Mouse (Mus musculus): Measurements from ENCODE around the gene Sec24b. TPM values are rescaled to one million over a fixed set of nuclear protein-coding genes. Genes with fewer than 3 reads are reported as not detected.

The Sec24b gene
- polyA plus RNA-seq, 1 experiment from 2014 or later = 29.6 TPM

DNA sequence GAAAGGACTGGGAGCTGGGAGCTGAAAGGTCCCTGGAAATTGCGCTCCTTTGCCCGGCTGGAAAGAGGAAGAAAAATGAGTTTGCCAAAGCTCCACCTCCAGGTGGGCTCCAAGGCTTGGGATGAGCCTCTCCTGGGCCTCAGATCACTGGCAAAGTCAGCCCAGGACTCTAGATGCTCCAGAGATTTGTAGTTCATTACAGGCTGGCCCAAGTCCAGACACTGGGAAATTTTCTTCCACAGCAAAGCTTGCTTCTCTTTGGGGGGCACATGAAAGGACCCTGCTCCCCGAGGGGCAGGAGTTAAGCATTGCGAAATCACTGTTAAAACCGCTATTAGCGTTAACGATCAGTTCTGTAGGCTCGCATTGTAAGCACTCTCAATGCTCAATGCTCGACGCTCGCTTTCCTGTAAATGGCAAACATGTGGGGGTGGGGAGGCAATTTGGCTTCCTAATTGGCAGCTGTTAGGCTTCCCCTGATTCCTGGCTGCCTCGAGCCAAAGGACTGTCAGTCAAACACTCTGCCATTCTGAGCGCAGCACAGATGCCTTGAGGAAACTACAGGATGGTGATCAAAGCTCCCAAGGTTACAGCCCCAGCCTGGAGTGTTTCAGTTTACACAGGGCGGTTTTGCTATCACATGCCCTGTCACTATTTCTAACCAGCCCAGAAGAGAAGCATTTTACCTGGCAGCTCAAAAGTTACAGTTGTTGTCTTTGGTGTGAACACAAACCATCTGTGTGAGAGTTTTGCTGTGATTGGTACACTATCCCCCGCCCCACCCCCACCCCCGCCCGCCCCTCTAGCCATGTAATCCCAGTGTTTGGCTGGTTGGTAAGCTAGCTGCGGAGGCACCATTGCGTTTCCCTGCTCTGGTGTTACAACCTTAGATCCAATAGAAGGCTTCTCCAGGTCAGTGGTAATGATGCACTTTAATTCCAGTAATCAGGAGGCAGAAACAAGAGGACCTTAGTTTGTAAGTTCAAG lies 90.5 kb downstream of the Sec24b start:
- Histone ChIP-seq H3K36me3 (ENCODE audit: control insufficient read depth, insufficient read depth, low read length) (no peaks in the 10 kb centered on the region), H3K27ac (ENCODE audit: low read depth, low read length) (no peak overlapping the region; the same call in 1 of the 2 replicates), H3K27me3 (replicated peaks; ENCODE audit: control insufficient read depth, insufficient read depth, low read length) (peaks cover 4% of the 10 kb centered on the region; the same call in 1 of the 2 replicates), H3K4me1 (ENCODE audit: control insufficient read depth, insufficient read depth, low read depth, low read length) (peaks cover 16% of the 10 kb centered on the region), H3K9ac (ENCODE audit: low read depth, low read length) (peak overlapping the region; percentile 27; the same call in 1 of the 2 replicates), H3K9me3 (ENCODE audit: control insufficient read depth, low read length) (no peaks in the 10 kb centered on the region), H3K4me2 (ENCODE audit: low read length) (peak overlapping the region; percentile 87), H3K4me3 (ENCODE audit: low read length) (peak overlapping the region; percentile 60)
- ATAC-seq = peak; percentile 78
- 13% methylated on average over 19 of the region's 19 CpGs for WGBS

DNA sequence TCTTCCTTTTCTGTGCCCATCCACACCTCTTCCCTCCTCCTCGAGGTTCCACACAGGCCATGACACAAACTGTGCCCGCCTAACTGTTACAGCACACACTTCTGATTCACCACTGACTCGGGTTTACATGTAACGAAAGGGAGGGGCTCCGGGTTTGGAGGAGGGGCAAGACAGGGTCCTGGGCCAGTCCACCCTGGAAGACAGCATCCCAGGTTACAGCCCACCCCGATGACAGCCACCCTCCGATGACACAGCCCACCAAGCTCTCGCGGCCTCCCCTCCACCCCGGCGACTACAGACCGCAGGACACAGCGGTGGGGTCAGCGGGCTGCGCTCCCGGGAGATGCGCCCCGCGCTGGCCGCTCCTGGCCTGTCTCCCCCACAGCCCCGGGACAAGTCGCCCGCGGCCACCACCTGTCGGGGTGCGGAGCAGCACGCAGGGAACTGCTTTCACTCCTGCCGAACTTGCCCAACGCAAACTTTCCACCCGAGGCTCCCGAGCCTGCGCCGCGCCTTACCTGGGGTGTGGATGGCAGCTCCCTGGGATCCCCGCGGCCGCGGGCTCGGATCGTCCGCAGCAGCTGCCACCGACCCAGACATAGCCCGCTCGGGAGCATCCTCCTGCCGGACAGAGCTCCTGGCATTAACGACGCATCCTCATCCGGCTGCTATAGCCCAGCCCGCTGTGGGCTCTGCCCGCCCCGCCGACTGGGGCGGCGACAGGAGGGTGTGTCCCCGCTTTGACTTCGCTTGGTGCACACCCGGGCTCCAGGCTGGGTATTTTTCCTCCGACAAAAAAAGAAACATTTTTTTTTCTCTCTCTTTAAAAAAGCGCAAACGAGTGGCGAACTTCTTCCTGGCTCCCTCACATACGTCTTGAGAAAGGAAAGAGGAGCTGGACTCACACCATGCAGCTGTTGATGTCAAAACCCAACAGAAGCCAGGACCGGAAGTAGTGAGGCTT lies 91.6 kb downstream of the Sec24b start, which contains the start of gene Mcub:
Gene Mcub, minus strand, starts transcription at position 775 of the 964 bp plus-strand sequence.
- H3K4me1 ChIP-seq (ENCODE audit: control insufficient read depth, insufficient read depth, low read depth, low read length) = peaks cover 16% of the 10 kb centered on the region
- H3K9me3 ChIP-seq (ENCODE audit: control insufficient read depth, low read length) = no peaks in the 10 kb centered on the region
- H3K36me3 ChIP-seq (ENCODE audit: control insufficient read depth, insufficient read depth, low read length) = no peaks in the 10 kb centered on the region
- H3K27me3 ChIP-seq (replicated peaks; ENCODE audit: control insufficient read depth, insufficient read depth, low read length) = peaks cover 4% of the 10 kb centered on the region; the same call in 1 of the 2 replicates
- H3K4me3 ChIP-seq (ENCODE audit: low read length) = peak within 1 kb of the TSS; percentile 60
- no peak within 1 kb of the TSS; the same call in 1 of the 2 replicates for H3K27ac ChIP-seq (ENCODE audit: low read depth, low read length)
- ATAC-seq = peak; percentile 68
- under 1% methylated on average over 62 of the region's 63 CpGs for WGBS
- peak within 1 kb of the TSS; percentile 87 for H3K4me2 ChIP-seq (ENCODE audit: low read length)
- H3K9ac ChIP-seq (ENCODE audit: low read depth, low read length) = peak within 1 kb of the TSS; percentile 56

DNA sequence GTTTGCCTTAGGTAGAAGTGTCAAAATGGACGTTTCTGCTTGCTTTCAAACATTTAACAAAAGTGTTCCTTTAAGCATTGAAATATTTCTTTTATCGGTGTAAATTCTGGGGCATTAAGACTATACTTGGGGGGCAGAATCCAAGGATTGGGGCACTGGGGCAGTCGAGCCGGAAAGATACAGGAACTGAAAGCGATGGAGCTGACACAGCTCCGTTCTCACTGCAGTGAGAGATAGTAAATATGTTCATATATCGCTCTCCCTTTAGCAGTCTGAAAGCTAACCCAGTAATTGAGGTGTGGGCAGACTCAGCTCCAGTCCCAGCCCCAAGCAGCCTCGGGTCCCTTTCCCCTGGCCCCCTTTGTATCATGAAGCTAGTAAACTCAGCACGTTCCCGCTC lies 92.3 kb downstream of the Sec24b start:
- Histone ChIP-seq H3K9ac (ENCODE audit: low read depth, low read length) (peak overlapping the region; percentile 56; the same call in 1 of the 2 replicates), H3K4me3 (ENCODE audit: low read length) (peak overlapping the region; percentile 60), H3K27me3 (replicated peaks; ENCODE audit: control insufficient read depth, insufficient read depth, low read length) (peaks cover 4% of the 10 kb centered on the region; the same call in 1 of the 2 replicates), H3K27ac (ENCODE audit: low read depth, low read length) (no peak overlapping the region), H3K36me3 (ENCODE audit: control insufficient read depth, insufficient read depth, low read length) (no peaks in the 10 kb centered on the region), H3K4me1 (ENCODE audit: control insufficient read depth, insufficient read depth, low read depth, low read length) (peaks cover 16% of the 10 kb centered on the region), H3K9me3 (ENCODE audit: control insufficient read depth, low read length) (no peaks in the 10 kb centered on the region), H3K4me2 (ENCODE audit: low read length) (peak overlapping the region; percentile 87)
- ATAC-seq = 0 out of 2 replicates have a peak, but pooled peaks have one; percentile 4
- 37% methylated on average over 10 of the region's 10 CpGs for WGBS

DNA sequence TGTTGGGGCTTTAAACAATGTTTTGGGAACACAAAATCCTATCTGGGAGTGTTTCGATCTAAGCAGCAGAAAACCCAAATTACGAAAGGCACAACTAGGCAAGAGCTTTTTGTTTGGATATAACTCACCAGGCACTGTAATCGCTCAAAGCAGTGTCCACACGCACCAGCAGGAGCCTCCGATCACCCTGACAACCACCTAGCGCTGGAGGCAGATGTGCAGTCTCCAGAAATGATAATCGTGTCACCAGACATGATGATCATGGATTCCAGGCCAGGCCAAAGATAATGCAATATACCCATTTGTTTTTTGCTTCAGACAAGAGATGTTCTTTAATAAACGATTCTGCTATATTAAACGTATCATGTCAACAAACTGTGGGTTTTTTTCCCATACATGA lies 93.5 kb downstream of the Sec24b start:
- Histone ChIP-seq H3K27ac (ENCODE audit: low read depth, low read length) (no peak overlapping the region), H3K27me3 (replicated peaks; ENCODE audit: control insufficient read depth, insufficient read depth, low read length) (peaks cover 4% of the 10 kb centered on the region; the same call in 1 of the 2 replicates), H3K36me3 (ENCODE audit: control insufficient read depth, insufficient read depth, low read length) (no peaks in the 10 kb centered on the region), H3K9me3 (ENCODE audit: control insufficient read depth, low read length) (no peaks in the 10 kb centered on the region), H3K4me1 (ENCODE audit: control insufficient read depth, insufficient read depth, low read depth, low read length) (peaks cover 16% of the 10 kb centered on the region), H3K4me2 (ENCODE audit: low read length) (no peak overlapping the region), H3K4me3 (ENCODE audit: low read length) (no peak overlapping the region), H3K9ac (ENCODE audit: low read depth, low read length) (no peak overlapping the region)
- ATAC-seq = no peak
- 65% methylated on average over 9 of the region's 9 CpGs for WGBS

DNA sequence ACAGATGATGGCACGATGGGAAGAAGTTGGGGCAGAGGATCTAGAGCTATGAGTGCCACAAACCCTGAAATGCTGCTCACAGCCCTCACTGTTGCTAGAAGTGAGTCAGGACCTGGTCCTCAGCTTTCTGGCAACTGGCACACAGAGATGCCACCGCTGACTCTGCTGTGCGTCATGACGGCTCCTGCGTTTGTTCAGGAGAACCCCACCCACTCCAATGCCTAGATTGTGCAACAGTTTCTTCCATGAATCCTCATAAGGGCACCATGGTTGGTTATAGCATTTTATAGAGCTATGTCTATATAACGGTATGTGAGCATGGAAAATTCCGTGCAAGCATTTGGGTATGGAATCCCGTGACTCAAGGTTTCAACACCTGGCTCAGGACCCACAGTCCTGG lies 96.7 kb downstream of the Sec24b start:
- no peaks in the 10 kb centered on the region for H3K36me3 ChIP-seq (ENCODE audit: control insufficient read depth, insufficient read depth, low read length)
- peaks cover 5% of the 10 kb centered on the region for H3K4me1 ChIP-seq (ENCODE audit: control insufficient read depth, insufficient read depth, low read depth, low read length)
- no peak overlapping the region for H3K9ac ChIP-seq (ENCODE audit: low read depth, low read length)
- 84% methylated on average over 8 of the region's 8 CpGs for WGBS
- H3K27me3 ChIP-seq (replicated peaks; ENCODE audit: control insufficient read depth, insufficient read depth, low read length) = peaks cover 4% of the 10 kb centered on the region; the same call in 1 of the 2 replicates
- no peak overlapping the region for H3K4me2 ChIP-seq (ENCODE audit: low read length)
- no peak overlapping the region for H3K4me3 ChIP-seq (ENCODE audit: low read length)
- no peaks in the 10 kb centered on the region for H3K9me3 ChIP-seq (ENCODE audit: control insufficient read depth, low read length)
- H3K27ac ChIP-seq (ENCODE audit: low read depth, low read length) = no peak overlapping the region
- no peak for ATAC-seq

DNA sequence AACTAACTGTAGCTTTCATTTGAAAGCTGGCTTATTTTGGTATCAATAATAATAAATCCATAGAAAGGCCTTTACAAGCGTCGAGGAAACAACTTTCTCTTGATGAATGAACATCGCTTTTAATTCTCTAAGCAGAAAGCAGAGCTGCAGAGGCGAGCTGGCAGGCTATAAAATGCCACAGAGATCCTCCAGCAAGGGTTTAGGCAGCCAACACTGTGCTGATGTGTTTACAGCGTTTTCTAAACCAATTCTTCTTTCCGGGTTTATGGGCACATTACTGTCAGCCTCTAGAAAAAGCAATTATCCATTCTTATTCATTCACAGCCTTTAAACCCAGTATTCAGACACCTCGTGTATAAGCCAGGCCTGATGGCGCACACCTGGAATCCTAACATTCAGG lies 98.8 kb downstream of the Sec24b start:
- no peak overlapping the region for H3K27ac ChIP-seq (ENCODE audit: low read depth, low read length)
- no peaks in the 10 kb centered on the region for H3K9me3 ChIP-seq (ENCODE audit: control insufficient read depth, low read length)
- H3K4me3 ChIP-seq (ENCODE audit: low read length) = no peak overlapping the region
- no peak overlapping the region for H3K4me2 ChIP-seq (ENCODE audit: low read length)
- H3K9ac ChIP-seq (ENCODE audit: low read depth, low read length) = no peak overlapping the region
- ATAC-seq = no peak
- WGBS = 67% methylated on average over 8 of the region's 8 CpGs
- no peaks in the 10 kb centered on the region for H3K4me1 ChIP-seq (ENCODE audit: control insufficient read depth, insufficient read depth, low read depth, low read length)
- no peaks in the 10 kb centered on the region for H3K27me3 ChIP-seq (replicated peaks; ENCODE audit: control insufficient read depth, insufficient read depth, low read length)
- no peaks in the 10 kb centered on the region for H3K36me3 ChIP-seq (ENCODE audit: control insufficient read depth, insufficient read depth, low read length)

DNA sequence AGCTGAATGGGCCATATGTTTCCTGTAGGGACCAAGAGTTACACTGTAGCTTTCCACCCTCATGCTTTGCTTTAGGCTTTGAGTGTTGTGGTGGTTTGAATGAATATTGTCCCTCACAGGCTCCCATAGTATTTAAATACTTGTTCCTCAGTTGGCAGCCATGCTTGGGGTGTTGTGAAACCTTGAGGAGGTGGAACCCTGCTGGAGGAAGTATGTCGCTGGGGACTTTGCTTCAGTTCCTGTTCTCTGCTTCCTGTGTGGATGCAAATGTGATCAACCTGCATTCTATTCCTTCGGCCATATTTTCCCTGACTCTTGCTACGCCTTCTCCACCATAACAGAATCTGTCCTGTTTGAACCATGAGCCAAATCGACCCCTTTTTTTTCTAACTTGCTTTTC lies 108.1 kb downstream of the Sec24b start:
- Histone ChIP-seq H3K9me3 (ENCODE audit: control insufficient read depth, low read length) (no peaks in the 10 kb centered on the region), H3K9ac (ENCODE audit: low read depth, low read length) (no peak overlapping the region), H3K27me3 (replicated peaks; ENCODE audit: control insufficient read depth, insufficient read depth, low read length) (no peaks in the 10 kb centered on the region), H3K36me3 (ENCODE audit: control insufficient read depth, insufficient read depth, low read length) (no peaks in the 10 kb centered on the region), H3K27ac (ENCODE audit: low read depth, low read length) (no peak overlapping the region), H3K4me1 (ENCODE audit: control insufficient read depth, insufficient read depth, low read depth, low read length) (no peaks in the 10 kb centered on the region), H3K4me2 (ENCODE audit: low read length) (no peak overlapping the region), H3K4me3 (ENCODE audit: low read length) (no peak overlapping the region)
- no peak for ATAC-seq
- 87% methylated on average over 4 of the region's 4 CpGs for WGBS

DNA sequence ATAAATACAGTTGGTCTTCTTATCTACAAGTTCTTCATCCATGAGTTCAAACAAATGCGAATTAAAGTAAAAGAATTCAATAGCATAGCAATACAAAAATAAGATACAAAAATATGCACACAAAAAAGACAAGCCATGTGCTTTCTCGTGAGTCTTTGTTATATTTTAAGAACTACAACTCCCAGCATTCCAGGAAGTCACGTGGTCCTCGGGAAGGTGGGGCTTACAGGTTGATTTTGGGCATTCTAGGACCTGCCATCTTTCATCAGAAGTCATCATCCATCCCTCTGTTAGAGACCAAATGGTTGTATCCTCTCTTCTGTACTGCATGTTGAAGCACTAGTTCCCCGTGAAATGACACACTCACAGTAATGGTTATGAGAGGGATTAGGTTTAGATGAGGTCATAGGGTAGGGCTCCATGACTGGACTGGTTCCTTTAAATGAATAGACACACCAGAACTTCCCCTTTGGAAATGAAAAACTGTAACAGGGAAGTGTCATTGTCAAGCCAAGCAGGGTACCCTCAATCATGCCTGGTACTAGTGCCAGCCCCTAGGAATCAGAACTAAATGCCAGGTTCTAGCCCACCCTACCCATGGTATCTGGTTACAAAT lies 112.1 kb downstream of the Sec24b start:
- Histone ChIP-seq H3K27me3 (replicated peaks; ENCODE audit: control insufficient read depth, insufficient read depth, low read length) (no peaks in the 10 kb centered on the region), H3K4me1 (ENCODE audit: control insufficient read depth, insufficient read depth, low read depth, low read length) (no peaks in the 10 kb centered on the region), H3K4me2 (ENCODE audit: low read length) (no peak overlapping the region), H3K9me3 (ENCODE audit: control insufficient read depth, low read length) (no peaks in the 10 kb centered on the region), H3K36me3 (ENCODE audit: control insufficient read depth, insufficient read depth, low read length) (no peaks in the 10 kb centered on the region), H3K27ac (ENCODE audit: low read depth, low read length) (no peak overlapping the region), H3K9ac (ENCODE audit: low read depth, low read length) (no peak overlapping the region), H3K4me3 (ENCODE audit: low read length) (no peak overlapping the region)
- WGBS = 88% methylated on average over 5 of the region's 5 CpGs
- ATAC-seq = no peak
